ENCODE assay signal across 8 mouse cellular contexts in the genomic region with DNA sequence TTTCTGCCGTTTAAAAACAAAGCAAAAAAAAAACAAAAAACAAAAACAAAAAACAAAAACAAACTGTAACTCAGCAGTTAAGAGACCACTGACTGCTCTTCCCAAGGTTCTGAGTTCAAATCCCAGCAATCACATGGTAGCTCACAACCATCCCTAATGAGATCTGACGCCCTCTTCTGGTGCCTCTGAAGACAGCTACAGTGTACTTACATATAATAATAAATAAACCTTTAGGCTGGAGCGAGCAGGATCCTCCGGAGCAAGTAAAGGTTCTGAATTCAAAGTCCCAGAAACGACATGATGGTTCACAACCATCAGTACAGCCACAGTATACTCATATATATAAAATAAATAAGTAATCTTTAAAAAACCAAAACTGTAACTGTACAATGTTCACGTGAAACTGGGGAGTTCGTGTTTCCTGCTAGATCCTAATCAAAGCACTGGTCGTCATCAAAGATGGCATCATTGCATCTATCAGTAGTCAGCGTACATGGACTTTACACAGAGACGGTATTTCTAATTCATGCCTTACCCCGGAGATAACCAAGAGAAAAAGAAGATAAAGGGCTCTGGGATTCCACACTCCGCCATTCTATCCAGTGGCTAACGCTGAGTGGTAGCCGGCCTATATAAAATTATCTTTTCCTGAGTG. TPM values are rescaled to one million over a fixed set of nuclear protein-coding genes. Genes with fewer than 3 reads are reported as not detected.
DNase-seq lines count a peak whose midpoint lies in the region; ATAC-seq and TF ChIP-seq lines count a peak whose summit lies in the region.

No protein-coding gene starts in this region.

- H3K9ac ChIP-seq in kidney, embryonic 15.5 days, result peak overlapping the region; percentile 69
- peak overlapping the region; percentile 66 for H3K9ac ChIP-seq in forebrain, embryonic 16.5 days (replicated peaks; ENCODE audit: low read depth, low read length)

- peaks cover 20% of the 10 kb centered on the region for H3K4me1 ChIP-seq in kidney, embryonic 15.5 days
- peaks cover 43% of the 10 kb centered on the region for H3K4me1 ChIP-seq in G1E (ENCODE audit: insufficient read depth, low read depth, low read length)
- peaks cover 23% of the 10 kb centered on the region for H3K4me1 ChIP-seq in forebrain, embryonic 16.5 days (replicated peaks; ENCODE audit: control insufficient read depth, insufficient read depth, low read length)

- intact Hi-C loops in left cerebral cortex, postnatal 36 days (cut with DNase I), result loop anchor here (10.0 kb wide), 1 partner anchor 1034 kb away; the partner anchor contains the start of gene Srd5a1

- H3K9me3 ChIP-seq in kidney, embryonic 15.5 days (replicated peaks), result no peaks in the 10 kb centered on the region
- H3K9me3 ChIP-seq in G1E (replicated peaks), result no peaks in the 10 kb centered on the region
- H3K9me3 ChIP-seq in forebrain, embryonic 16.5 days (ENCODE audit: control insufficient read depth, low read length), result no peaks in the 10 kb centered on the region

- peak overlapping the region; percentile 76 for H3K4me3 ChIP-seq in kidney, embryonic 15.5 days (replicated peaks)
- H3K4me3 ChIP-seq in G1E (ENCODE audit: low read depth, low read length), result peak overlapping the region; percentile 76
- peak overlapping the region; percentile 89 for H3K4me3 ChIP-seq in forebrain, embryonic 16.5 days (replicated peaks; ENCODE audit: low read length)

- H3K27ac ChIP-seq in kidney, embryonic 15.5 days, result peak overlapping the region; percentile 80
- H3K27ac ChIP-seq in forebrain, embryonic 16.5 days (ENCODE audit: low read length), result peak overlapping the region; percentile 55

- no peaks in the 10 kb centered on the region for H3K27me3 ChIP-seq in kidney, embryonic 15.5 days
- no peaks in the 10 kb centered on the region for H3K27me3 ChIP-seq in G1E (ENCODE audit: insufficient read depth, low read length)
- H3K27me3 ChIP-seq in forebrain, embryonic 16.5 days (replicated peaks; ENCODE audit: control insufficient read depth, insufficient read depth, low read length), result no peaks in the 10 kb centered on the region

- H3K4me2 ChIP-seq in kidney, embryonic 15.5 days, result peak overlapping the region; percentile 83
- H3K4me2 ChIP-seq in forebrain, embryonic 16.5 days (ENCODE audit: low read length), result peak overlapping the region; percentile 84

- WGBS in kidney, embryonic 15.5 days, result 27% methylated on average over 14 of the region's 14 CpGs
- WGBS in forebrain, embryonic 16.5 days, result 27% methylated on average over 14 of the region's 14 CpGs

- no peak for DNase-seq in kidney, postnatal 25 days
- DNase-seq in G1E (ENCODE audit: low spot score), result no peak
- no peak for DNase-seq in urinary bladder, postnatal 36 days (ENCODE audit: low spot score in 2 of 2)
- no peak for DNase-seq in kidney, adult 18-20 months
- no peak for DNase-seq in left cerebral cortex, postnatal 36 days (ENCODE audit: low spot score in 2 of 2)

- no peak for TF ChIP-seq CTCF in G1E (IDR thresholded peaks at IDR 0.05; ENCODE audit: low read depth, low read length)

- no peak for ATAC-seq in kidney, embryonic 15.5 days (replicated peaks; ENCODE audit: low FRiP score)
- ATAC-seq in G1E (ENCODE audit: extremely low read depth, insufficient number of reproducible peaks, low FRiP score, poor library complexity, severe bottlenecking), result 0 out of 2 replicates have a peak, but pooled peaks have one; percentile 2
- no peak for ATAC-seq in forebrain, embryonic 16.5 days
- peak; percentile 2; the same call in 1 of the 2 replicates for ATAC-seq in megakaryocyte-erythroid progenitor cell, adult 5-6 weeks (replicated peaks; ENCODE audit: low FRiP score, low TSS enrichment, poor library complexity, severe bottlenecking)

- peaks cover 53% of the 10 kb centered on the region for H3K36me3 ChIP-seq in kidney, embryonic 15.5 days
- H3K36me3 ChIP-seq in G1E (replicated peaks), result peaks cover 69% of the 10 kb centered on the region
- peaks cover 20% of the 10 kb centered on the region for H3K36me3 ChIP-seq in forebrain, embryonic 16.5 days (ENCODE audit: control insufficient read depth, insufficient read depth)

RNA-seq across cellular contexts. Expression of gene Mtrr, which starts 0.7 kb away (rescaled TPM):
- polyA plus RNA-seq in kidney, embryonic 15.5 days (2015; fragmentation: Nextera tagmentation; extraction: Ambion mirVana), result 21.7 and 22.7 TPM in 2 replicates
- total RNA-seq in G1E (2014; fragmentation: Nextera tagmentation) (27.4 and 28.1 TPM in 2 replicates), G1E (2017) (19.6 and 20.7 TPM in 2 replicates)
- polyA plus RNA-seq in G1E (2012), result 8.0 and 10.1 TPM in 2 replicates
- 13.7 and 17.3 TPM in 2 replicates for polyA plus RNA-seq in forebrain, embryonic 16.5 days (2015; fragmentation: Nextera tagmentation; extraction: Ambion mirVana)
- 30.7 and 31.3 TPM in 2 replicates for total RNA-seq in megakaryocyte-erythroid progenitor cell, adult 5-6 weeks (2014; fragmentation: Nextera tagmentation)
- total RNA-seq in megakaryocyte-erythroid progenitor cell, adult 5-6 weeks (2017), result 25.6 and 29.9 TPM in 2 replicates
- 10 to 100 TPM; 14.3 to 19.3 TPM for total RNA-seq in left cerebral cortex, postnatal 36 days (2021)

RNA-seq across cellular contexts. Expression of gene Fastkd3, which starts 0.8 kb away (rescaled TPM):
- polyA plus RNA-seq in kidney, embryonic 15.5 days (2015; fragmentation: Nextera tagmentation; extraction: Ambion mirVana), result 33.1 and 36.9 TPM in 2 replicates
- 21.3 and 23.5 TPM in 2 replicates for total RNA-seq in G1E (2014; fragmentation: Nextera tagmentation)
- 21.1 and 21.4 TPM in 2 replicates for total RNA-seq in G1E (2017)
- polyA plus RNA-seq in G1E (2012), result 1.0 and 1.9 TPM in 2 replicates
- polyA plus RNA-seq in forebrain, embryonic 16.5 days (2015; fragmentation: Nextera tagmentation; extraction: Ambion mirVana), result 29.7 and 29.8 TPM in 2 replicates
- total RNA-seq in megakaryocyte-erythroid progenitor cell, adult 5-6 weeks (2014; fragmentation: Nextera tagmentation), result 20.6 and 33.8 TPM in 2 replicates
- total RNA-seq in megakaryocyte-erythroid progenitor cell, adult 5-6 weeks (2017), result 13.9 and 21.7 TPM in 2 replicates
- total RNA-seq in left cerebral cortex, postnatal 36 days (2021), result 10 to 100 TPM; 14.1 to 15.1 TPM

RNA-seq across cellular contexts. Expression of gene 1700001L19Rik, which starts 16.0 kb away (rescaled TPM):
- polyA plus RNA-seq in kidney, embryonic 15.5 days (2015; fragmentation: Nextera tagmentation; extraction: Ambion mirVana), result 0.27 and 0.90 TPM in 2 replicates
- not detected in 2 replicates for total RNA-seq in G1E (2014; fragmentation: Nextera tagmentation)
- total RNA-seq in G1E (2017), result 0.06 TPM in 1 of 2 replicates, not detected in the other
- polyA plus RNA-seq in G1E (2012), result not detected in 2 replicates
- 3.9 and 5.6 TPM in 2 replicates for polyA plus RNA-seq in forebrain, embryonic 16.5 days (2015; fragmentation: Nextera tagmentation; extraction: Ambion mirVana)
- not detected in 2 replicates for total RNA-seq in megakaryocyte-erythroid progenitor cell, adult 5-6 weeks (2014; fragmentation: Nextera tagmentation)
- not detected in 2 replicates for total RNA-seq in megakaryocyte-erythroid progenitor cell, adult 5-6 weeks (2017)
- 10 to 100 TPM; 18.9 to 22.2 TPM for total RNA-seq in left cerebral cortex, postnatal 36 days (2021)

Comparison
In these comparisons a context has a peak if more than half of its experiments do, and no peak if none do; other contexts are left out.
1. ATAC-seq: peak in G1E (single experiment) and megakaryocyte-erythroid progenitor cell, adult 5-6 weeks (single experiment); none in kidney, embryonic 15.5 days (single experiment) and forebrain, embryonic 16.5 days (single experiment).
2. RNA of gene 1700001L19Rik, which starts 16.0 kb away (total RNA-seq): 18.9 to 22.2 TPM in left cerebral cortex, postnatal 36 days; 0.06 TPM in G1E and not detected in megakaryocyte-erythroid progenitor cell, adult 5-6 weeks; every median in the first group is over 10 times any median in the second.
3. Peak in every context shown above with its lines, with median percentiles within 50 percentile points of each other: H3K4me3 ChIP-seq.